Mouse (Mus musculus): ENCODE data around the gene Rsph14. TPM values are rescaled to one million over a fixed set of nuclear protein-coding genes. Genes with fewer than 3 reads are reported as not detected.

Gene Rsph14
- total RNA-seq, 2 experiments from 2014 or later = not detected

DNA sequence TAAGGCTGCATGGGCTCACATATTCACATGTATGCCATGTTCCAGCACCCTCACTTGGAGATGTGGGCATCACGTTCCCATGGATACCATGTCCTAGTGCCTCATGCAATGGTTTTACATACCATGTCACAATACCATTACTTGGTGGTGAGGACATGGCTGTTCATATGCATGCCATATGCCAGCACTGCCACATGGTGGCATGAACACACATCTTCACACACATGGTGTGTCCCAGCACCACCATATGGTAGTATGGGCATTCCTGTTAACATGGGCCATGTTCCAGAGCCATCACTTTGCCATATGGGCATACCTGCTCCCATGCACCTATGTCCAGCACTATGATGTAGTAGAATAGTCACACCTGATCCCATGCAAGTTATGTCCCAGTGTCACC, 91.6 kb downstream of the Rsph14 start:
- ATAC-seq (replicated peaks; ENCODE audit: low FRiP score, poor library complexity, severe bottlenecking) = no peak

DNA sequence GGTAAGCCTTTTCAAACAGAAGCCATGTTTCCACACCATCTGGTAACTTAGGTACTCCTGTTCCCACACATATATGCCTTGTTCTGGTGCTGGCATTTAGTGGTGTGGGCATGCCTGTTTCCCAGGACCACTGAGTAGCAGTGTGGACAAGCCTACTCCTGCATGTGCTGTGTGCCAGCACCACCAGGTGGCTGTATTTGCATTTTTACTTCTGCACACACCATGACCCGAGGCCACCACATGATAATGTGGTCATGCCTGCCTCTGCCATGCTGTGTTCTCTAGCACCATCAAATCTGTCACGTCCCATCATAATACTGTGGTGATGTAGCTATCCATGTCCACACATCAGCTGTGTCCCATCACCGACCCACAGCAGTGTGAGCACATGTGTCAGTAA, 93.1 kb downstream of the Rsph14 start:
- ATAC-seq (replicated peaks; ENCODE audit: low FRiP score, poor library complexity, severe bottlenecking) = no peak

DNA sequence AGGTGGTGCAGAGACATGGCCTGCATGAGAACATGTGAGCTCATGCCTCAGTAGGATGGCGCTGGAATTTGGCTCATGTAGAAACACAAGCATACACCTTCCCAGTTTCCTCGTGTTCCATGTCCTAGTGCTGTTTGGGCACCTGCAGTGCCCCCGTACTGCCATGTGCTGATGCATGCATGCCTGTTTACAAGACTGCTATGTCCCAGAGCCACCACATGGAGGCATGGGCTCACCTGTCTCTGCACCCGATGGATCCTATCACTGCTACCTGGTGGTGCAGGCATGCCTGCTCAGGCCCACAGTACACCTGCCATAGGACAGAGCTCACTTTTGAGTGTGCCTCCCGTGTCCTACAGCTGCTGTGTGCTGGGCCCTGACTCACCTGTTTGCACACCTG, 94.0 kb downstream of the Rsph14 start:
- ATAC-seq (replicated peaks; ENCODE audit: low FRiP score, poor library complexity, severe bottlenecking) = no peak

DNA sequence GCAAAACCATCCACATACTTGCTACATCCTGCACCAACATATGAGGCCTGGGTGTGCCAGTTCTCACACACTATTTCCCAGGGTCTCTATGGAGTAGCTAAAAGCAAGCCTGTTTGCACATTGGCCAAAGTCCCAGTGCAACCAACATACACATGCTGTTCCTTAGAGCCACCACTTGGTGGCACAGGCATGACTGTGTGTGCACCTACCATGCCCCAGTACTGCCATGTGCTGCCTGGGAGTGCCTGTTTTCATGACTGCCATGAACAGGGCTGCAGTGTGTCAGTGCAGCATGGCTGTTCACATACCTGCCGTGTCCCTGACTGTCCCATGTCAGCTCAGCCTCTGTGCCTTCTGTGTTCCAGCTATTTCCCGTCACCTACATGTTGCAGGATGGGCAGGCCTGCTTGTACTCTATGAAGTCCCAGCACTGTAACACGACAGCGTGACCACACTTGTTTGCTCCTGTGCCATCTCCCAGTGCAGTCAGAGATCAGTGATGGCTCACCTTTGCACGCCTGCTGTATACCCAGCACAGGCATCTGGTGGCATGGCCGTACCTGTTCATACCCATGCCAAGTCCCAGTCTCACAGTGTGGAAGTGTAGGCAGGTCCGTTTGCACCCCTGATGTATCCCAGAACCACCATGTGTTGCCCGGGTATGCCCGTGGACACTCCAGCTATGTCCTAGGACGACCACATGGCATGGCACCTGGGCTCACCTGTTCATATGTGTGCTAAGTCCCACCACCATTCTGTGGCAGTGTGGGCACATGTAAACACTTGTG, 95.2 kb downstream of the Rsph14 start:
- ATAC-seq (replicated peaks; ENCODE audit: low FRiP score, poor library complexity, severe bottlenecking) = no peak

DNA sequence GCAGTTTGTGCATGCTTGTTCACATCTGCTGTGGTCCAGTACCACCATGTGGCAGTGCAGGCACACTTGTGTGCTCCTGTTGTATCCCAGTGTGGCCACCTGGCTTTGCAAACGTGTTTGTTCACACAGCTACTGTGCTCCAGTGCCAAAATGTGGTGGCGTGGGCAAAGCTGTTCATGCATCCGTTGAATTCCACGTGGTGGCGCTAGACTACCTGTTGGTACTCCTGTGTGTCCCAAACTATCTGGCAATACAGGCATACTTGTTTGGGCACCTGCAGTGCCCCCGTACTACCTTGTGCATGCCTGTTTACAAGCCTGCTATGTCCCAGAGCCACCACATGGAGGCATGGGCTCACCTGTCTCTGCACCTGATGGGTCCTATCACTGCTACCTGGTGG, 97.4 kb downstream of the Rsph14 start:
- no peak for ATAC-seq (replicated peaks; ENCODE audit: low FRiP score, poor library complexity, severe bottlenecking)

DNA sequence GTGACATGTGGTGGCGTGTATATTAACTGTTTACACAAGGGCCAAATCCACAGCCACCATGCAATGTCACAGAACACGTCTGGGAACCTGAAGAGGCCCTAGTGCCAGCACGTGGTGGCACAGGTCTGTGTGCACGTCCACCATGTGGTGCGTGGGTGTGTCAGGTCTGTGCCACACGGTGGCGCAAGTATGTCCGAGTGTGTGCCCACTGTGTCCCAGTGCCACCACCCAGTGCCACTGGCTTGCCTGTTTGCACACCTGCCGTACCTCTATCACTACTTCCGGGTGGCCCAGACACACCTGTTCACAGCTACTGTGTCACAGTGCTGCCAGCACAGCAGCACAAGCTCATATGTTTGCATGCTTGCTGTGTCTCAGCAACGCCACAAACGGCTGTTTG, 97.9 kb downstream of the Rsph14 start:
- no peak for ATAC-seq (replicated peaks; ENCODE audit: low FRiP score, poor library complexity, severe bottlenecking)

DNA sequence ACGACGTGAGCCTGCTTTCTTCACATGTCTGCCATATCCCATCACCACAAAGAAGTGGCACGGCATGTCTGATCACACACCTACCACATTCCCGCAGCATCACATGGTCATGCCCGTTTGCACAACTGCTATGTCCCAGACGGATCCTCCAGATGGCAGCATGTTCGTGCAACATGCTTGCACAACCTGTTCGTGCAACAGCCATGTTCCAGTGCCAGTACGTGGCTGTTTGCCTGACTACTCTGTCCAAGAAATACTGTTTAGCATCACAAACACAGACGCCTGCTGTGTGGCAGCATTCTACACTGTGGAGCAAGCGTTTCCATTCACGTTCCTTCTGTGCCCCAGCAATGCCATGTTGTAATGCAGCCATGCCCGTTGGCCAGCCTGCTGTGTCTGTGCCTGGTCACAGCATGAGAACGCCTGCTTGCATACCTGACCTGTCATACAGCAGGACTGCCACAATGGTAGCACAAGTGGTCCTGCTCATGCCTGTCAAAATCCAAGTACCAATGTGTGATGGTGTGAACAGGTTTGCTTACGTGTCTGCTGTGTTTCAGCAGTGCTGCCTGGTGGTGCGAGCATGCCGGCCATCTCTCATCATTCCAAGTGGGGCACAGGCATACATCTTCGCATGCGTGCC, 98.7 kb downstream of the Rsph14 start:
- ATAC-seq (replicated peaks; ENCODE audit: low FRiP score, poor library complexity, severe bottlenecking) = no peak

DNA sequence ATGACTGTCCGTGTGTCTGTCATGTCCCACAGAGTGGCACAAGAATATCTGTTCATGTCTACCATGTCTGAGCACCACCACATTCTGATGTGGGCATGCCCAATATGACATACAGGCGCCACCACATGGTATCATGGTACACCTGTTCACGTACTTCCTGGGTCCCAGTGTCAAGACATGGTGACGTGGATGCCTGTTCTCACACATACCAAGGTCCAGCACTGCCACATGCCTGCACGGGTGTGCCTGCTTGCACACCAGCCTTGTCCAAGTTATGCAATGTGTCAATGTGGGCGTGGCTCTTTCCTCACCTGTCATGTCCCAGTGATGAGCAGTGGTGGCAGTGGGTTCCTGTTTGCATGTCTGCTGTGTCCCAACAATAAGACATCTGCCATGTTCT, 99.9 kb downstream of the Rsph14 start:
- no peak for ATAC-seq (replicated peaks; ENCODE audit: low FRiP score, poor library complexity, severe bottlenecking)

DNA sequence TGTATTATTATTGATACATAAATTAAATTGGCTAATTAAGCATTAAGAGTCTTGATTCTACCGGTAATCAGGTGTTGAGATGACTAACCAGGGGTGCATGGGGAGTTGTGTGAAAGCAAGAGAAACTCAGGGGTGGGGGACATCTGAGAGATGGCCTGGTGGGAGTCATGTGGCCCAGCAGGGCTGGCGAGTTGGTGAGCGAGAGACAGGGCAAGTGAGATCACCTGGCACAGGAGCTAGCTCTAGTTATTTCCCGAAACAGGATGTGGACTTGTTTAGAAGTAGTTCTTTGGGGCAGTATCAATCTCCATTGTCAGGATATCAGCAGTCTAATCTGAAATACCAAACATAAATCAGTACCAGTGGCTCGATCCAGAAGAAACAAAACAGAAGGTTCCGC, 100.8 kb downstream of the Rsph14 start:
- ATAC-seq (replicated peaks; ENCODE audit: low FRiP score, poor library complexity, severe bottlenecking) = no peak

DNA sequence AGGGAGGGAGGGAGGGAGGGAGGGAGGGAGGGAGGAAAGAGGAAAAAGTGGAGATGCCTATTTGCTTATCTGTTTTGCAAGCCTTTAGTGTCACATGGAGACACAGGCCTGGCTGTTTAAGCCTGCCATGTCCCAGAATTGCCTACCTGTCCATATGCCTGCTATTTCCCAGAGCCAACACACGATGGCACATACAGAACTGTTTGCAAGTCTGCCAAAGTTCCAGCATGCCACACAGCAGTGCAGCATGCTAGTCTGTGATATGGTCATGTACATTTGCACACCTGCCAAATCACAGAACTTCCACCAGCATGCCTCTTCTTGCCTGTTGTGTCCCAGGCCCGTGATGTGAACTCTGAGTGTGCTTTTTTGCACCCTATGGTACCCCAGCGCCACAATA, 101.8 kb downstream of the Rsph14 start:
- no peak for ATAC-seq (replicated peaks; ENCODE audit: low FRiP score, poor library complexity, severe bottlenecking)

DNA sequence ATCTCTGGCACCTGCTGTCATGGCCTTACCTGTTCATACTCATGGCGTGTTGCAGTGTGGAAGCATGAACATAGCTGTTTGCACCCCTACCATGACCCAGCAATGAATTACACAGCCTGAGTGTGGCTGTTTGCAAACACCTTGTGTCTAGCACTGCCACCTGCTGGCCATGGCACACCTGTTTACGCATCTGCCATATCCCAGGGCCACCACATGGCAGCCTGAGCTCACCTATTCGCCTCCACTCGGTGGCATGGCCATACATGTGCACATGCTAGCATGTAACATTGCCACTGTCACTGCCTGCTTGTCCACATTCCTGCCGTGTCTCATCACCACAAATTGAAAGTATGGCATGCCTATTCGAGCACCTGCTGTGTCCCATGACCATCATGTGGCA, 102.8 kb downstream of the Rsph14 start:
- ATAC-seq (replicated peaks; ENCODE audit: low FRiP score, poor library complexity, severe bottlenecking) = no peak

DNA sequence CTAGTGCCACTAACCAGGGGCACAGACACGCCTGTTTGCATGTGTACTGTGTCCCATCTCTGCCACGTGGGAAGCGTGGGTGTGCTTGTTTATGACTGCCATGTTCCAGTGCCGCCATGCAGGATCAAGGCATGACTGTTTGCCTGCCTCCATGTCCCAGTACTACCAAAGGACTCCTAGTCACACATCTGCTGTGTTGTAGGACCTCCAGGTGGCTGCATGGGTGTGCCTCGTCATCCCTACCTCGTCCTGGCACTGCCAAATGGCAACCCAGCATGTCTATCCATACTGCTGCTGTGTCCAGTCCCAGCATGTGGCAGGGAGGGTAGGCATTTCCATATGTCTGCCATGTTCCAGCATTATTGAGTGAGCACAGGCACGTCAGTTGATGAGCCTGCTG, 104.1 kb downstream of the Rsph14 start:
- no peak for ATAC-seq (replicated peaks; ENCODE audit: low FRiP score, poor library complexity, severe bottlenecking)

DNA sequence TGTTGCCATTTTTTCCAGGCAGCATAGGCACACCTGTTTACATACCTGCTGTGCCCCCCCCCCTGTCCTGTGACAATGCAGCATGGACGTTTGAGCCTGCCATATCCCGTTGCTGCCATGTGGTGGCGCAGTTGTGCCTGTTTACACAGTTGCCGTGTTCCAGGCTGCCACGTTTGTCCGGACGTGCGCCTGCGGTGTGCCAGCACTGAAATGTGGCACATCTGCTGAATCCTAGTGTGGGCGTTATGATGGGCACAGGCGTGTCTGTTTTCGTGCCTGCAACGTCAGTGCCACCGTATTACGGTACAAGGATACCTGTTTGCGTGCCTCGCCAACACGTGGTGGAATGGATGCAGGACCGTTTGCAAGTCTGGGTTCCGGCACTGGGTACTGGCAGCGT, 107.1 kb downstream of the Rsph14 start:
- ATAC-seq (replicated peaks; ENCODE audit: low FRiP score, poor library complexity, severe bottlenecking) = no peak

DNA sequence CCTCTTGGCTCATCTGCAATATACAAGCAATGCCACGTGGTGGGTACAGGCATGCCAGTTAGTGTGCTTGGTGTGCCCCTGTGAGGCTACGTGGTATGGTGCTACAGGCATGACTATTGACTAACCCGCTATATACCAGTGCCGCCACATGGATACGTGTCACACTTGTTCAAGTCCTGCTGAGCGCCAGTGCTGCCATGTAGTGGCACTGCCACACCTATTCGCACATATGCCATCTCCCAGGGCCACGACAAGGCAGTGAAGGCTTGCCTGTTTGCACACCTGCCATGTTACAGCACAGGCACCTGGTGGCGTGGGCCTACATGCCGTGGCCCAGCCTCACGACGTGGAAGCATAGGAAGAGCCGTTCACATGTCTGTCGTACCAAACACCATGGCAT, 108.1 kb downstream of the Rsph14 start:
- no peak for ATAC-seq (replicated peaks; ENCODE audit: low FRiP score, poor library complexity, severe bottlenecking)

DNA sequence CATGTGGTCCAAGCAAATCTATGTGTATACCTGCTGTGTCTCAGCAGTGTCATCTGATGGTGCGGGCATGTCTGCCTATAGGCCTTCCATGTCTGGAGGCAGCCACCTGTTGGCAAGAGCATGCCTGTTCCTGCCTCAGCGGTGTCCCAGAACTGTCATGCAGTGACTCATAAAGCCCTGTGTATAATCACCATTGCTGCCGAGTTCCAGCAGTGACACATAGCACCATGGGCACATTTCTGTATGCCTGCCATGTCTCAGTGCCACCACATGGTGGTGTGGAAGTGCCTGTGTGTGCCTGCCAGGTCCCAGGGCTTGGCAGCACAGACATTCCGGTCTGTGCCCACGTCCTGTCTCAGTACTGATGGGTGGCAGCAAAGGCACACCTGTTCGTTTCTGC, 109.6 kb downstream of the Rsph14 start:
- ATAC-seq (replicated peaks; ENCODE audit: low FRiP score, poor library complexity, severe bottlenecking) = no peak

DNA sequence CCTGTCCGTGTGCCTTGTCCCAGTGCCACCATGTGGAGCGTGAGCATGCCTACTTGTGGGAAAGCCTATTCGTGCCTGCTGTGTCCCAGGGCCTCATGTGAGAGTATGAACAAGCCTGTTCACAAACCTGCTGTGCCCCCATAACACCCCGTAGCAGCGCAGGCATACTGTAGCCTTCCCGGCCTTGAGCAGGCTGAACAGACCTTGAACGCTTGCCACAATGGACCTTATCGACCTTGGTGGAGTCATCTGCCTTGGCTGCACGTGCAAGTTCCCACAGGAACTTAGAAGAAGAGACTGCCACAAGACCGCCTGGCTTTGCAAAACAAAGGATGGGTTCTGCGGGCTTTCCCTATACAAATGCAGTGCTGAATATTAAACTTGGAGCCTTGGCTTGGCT, 110.8 kb downstream of the Rsph14 start:
- ATAC-seq (replicated peaks; ENCODE audit: low FRiP score, poor library complexity, severe bottlenecking) = no peak

DNA sequence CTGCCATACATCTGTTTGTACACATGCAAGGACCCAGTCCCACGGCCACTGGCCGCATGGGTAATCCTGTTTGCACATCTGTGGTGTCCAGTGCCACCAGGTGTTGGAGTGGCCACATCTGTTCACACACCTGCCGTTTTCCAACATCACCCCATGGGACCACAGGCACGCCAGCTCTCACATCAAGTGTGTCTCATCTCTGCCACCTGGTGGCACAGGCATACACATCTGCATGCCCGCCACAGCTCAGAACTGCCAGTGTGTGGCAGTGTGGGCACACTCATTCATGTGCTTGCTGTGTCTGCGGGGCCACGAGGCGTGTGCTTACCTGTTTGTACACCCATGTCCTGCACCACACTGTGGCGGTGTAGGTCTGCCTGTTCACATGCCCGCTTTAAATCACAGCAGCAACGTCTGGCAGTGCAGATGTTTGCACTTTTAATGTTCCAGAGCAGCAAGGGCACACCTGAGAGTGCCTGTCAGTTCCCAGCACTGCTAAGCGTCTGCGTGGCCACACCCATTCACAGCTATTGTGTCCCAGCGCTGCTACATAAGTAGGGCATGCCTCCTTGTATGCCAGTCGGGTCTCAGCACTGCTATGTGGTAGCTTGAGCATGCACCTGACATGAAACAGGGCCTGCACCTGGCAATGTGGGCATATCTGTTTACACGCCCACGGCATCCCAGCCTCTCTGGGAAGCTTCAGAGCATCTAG, 111.4 kb downstream of the Rsph14 start:
- ATAC-seq (replicated peaks; ENCODE audit: low FRiP score, poor library complexity, severe bottlenecking) = no peak

DNA sequence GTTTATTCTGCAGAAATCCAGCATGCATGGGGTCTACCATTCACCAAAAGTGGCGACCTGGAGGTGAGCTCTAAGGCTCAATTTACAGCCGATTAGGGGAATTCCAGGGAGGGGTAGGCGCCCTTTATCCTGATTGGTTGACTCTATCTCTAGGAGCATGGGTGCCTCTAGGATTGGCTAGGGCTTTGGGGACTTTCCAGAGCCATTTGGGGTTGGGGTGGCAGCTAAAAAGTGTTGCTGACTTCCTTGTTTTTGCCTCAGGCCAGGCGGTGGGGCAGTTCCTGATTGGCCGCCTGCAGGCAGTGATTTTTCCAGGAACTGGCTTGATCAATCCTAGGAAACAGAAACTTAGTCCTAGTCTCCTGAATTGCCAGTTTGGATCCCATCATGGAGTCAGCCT, 113.1 kb downstream of the Rsph14 start:
- ATAC-seq (replicated peaks; ENCODE audit: low FRiP score, poor library complexity, severe bottlenecking) = no peak

DNA sequence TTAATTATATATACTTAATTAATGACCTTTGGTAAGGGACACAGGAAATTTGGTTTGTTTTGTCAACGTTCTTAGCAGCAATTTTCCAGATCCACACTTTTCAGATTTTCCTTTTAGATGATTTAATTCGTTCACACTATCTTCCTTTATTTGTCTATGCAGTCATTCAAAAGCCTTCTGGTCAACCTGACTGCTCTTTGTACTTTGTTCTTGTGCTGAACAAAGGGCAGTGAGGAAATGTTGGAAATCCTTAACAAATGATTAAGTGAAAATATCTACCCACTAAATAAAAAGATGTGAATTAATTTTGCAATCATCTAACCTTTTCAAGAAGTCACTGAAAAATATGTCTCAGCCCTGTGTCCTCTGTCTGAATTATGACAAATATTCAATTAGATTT, 124.0 kb downstream of the Rsph14 start:
- no peak for ATAC-seq (replicated peaks; ENCODE audit: low FRiP score, poor library complexity, severe bottlenecking)
